Mouse (Mus musculus) cerebellum, adult 11 months (tissue): Measurements from ENCODE around the gene Rtn1.
A peak's percentile ranks its signal among the peaks of the same experiment; 100 is the strongest.

Experiments
- DNase-seq: peaks from one replicate; pipeline ENCODE4 v3.0.0; 2022

The Rtn1 gene

DNA sequence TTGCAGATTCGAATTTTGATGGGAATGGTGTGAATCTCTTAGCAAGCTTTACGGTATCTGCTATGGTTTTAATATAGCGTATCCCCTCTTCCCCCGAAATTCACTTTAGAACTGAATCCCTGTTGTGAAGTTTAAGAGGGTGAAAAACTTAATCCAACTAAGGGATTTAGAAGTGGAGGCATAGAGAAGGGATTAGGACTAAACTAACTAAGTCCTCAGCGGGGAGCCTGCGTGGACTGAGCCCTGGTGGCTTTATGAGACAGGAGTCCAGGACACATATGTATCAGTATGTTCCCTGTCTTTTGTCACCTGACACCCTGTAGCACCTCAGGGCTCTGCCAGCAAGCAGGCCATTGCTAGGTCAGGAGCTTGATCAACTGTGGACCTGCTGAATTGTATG lies 181.1 kb downstream of the Rtn1 start:
- DNase-seq, result no peak

DNA sequence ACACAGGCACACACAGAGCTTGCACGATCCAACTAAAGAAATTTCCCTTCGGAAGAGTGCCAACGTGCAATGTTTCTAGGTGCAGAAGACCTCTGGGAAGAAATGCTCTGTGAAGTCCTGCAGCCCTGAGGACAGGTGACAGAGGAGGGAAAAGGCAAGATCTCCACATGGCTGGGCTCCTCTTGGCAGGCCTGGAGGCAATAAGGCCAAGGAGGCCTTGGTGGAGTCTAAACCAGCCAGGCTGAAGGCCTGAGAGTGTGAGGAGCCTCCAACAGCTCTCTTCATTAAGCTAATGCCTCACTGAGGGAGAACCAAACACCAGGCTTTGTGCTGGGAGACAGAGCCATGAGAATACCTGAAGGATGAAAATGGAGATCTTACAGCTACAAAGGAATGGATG lies 183.5 kb downstream of the Rtn1 start:
- DNase-seq, result no peak

DNA sequence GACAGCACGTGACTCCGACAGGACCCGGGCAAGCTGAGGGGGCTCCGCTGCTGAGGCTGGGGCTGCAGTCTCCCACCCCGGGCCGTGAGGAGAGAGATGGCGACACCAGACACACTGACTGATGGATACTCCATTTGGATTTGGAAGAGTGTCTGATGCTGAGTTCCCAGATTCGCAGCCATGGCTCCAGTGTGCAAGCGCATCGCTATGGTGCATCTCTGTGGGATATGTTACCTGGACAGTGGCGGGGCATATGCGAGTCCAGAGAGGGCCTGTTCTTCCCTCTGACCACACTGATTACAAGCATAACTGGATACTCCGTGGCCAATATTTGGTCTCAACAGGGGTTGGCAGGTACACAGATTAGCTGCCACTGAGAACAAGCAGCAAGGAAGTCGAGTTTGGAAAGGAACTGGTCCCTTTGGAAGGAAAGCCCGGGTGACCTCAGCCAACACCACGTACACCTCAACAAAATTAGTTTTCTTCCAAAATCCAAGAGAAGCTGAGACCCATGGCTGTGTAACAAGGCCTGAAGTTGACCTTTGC lies 185.2 kb downstream of the Rtn1 start:
- DNase-seq, result peak; percentile 26

DNA sequence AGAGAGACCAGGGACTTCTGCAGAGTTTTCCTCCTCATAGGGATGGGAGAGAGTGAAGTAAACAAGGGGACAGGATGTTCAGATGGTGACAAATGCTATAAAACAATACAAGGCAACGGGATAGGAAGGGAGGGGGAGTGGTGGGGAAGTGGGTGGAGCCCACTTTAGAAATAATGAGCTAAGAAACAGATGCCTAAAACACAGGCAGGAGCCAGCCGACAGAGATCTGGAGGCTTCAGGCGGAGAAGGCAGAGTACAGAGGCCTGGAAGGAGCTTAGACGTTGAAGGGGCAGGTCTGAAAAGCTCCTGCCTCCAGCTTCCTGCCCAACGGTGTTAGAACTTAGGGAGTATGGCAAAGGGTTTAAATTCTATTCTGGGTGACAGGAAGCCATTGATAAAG lies 195.3 kb downstream of the Rtn1 start:
- no peak for DNase-seq

DNA sequence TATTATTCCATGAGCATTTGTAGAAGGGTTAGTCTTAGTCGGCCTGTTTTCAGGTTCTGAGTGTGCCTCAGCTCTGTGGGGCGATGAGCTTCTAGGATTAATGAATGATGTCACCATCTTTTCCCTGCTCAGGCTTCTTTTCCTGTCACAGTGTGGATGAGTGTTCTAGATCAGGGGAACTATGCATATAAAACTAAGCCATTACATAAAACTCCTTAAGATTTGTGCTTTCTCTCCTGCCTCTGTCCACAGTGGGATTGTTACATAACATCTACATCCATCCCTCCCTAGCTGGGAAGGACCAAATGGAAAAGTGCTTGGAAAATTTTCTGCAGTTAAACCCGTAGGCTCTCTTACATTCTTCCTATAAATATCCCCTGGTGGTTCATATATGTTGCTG lies 208.0 kb downstream of the Rtn1 start:
- DNase-seq, result no peak

DNA sequence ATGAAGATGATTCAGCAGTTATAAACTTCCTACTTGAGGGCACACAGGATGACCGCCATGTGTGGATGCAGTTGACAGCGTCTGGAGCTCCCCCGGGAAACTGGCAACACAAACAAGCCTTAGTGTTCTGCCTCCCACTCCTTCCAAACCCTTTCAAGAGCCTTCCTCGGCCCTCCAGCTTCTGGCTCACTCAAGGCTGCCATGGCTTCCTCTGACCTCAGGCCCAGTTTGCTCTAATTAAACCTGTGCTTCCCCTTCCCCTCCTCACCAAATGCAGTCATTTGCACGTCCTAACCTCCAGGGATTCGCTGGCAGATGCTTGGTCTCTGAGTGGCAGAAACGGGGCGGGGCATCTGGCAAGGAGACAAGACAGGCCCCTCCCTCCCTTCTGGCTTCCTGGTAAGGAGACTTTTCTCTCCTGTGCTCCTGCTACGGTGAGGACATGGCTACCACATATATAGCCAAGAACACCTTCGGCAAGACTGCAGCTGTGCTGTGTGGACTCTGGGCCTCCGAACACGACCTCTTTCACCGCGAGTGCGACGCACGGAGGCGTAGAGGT lies 210.8 kb downstream of the Rtn1 start:
- peak; percentile 28 for DNase-seq

DNA sequence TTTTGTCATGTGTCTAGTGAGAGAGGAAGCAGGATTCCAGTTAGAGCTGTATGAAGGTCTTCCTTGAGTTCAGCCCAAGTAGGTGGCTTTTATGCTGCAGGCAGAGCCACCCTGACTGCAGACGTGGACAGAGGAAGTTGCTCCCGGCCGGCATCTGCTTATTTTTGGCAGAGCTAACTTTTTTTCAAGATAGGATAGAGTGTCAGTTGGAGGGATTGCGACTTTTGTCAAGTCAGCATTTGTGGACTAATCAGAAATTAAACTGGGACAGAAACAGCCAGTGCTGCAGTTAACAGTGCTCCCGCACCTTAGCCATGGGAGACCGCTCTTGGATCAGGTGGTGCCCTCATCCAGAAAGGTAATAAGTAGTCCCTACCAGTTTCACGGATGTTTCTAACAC lies 211.4 kb downstream of the Rtn1 start:
- no peak for DNase-seq

DNA sequence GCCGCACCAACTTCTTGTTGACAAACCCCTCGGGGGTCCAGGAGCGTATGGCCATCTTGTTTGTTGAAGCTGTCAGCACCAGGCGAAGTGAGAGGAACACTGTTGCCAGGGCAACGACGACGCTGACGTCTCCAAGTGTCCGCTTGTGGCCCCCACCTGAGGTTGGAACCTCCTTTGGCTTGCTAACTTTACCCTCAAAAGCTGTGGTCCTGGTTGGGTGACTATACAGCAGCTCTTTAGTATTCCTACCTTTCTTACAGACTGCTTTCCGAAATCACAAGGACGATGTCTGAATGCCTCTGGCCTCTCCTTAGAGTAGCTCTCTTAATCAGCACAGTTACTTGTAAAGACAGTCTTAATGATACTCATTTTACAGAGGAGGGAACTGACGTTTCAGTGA lies 223.9 kb downstream of the Rtn1 start, which contains the start of gene Ccdc175:
Ccdc175 (minus strand) TSS at position 101 of the 400 bp plus-strand sequence.
- no peak for DNase-seq

DNA sequence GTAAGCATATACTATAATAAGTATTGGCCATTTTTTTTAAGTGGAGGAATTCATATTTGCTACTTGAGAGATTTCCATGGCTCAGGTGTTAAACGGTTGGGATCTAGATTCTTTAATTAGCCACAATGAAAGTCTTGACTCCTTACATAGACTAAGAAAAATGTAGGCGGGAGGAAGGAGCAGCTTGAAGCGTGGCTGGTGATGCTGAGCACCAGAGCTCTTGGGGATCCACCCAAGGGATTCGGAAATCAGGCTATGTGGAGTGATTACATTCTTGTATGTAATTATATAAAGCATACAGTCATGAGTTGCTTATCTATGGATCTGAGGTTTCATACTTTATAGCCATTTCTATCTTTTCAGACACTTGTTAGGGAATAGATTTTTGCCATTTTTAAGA lies 229.3 kb downstream of the Rtn1 start:
- no peak for DNase-seq

DNA sequence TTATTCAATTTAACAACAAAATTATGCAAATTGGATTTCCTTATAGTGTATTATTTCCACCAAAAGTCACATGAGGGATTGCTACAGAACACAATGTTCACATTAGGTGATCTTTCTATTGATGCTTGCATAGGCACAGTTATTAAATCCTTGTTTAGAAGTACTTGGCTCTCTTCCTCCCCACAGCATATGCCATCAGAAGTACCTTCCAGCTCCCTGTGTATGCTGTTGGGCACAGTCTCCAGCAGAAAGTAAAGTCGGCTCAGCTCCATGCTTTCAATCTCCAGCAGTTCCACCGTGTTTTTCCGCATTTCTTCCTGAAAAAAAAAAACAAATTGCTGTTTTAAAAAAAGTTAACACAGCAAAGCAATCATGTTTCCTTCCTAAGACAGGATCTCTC lies 230.5 kb downstream of the Rtn1 start:
- peak; percentile 15 for DNase-seq
